Mouse (Mus musculus): ENCODE results near the gene 1700013F07Rik. TPM values are rescaled to one million over a fixed set of nuclear protein-coding genes. Genes with fewer than 3 reads are reported as not detected.
"Not testable (repeated sequence)": the region's sequence is repeated elsewhere in the genome, so short reads cannot be mapped to it uniquely, and the experiment has no call there.

Gene 1700013F07Rik
- polyA plus RNA-seq (2015; fragmentation: Nextera tagmentation; extraction: Ambion mirVana) = 3.1 and 5.0 TPM in 2 replicates

GRCm38 (mm10) chr3:108533951-108534350, at the start of gene 1700013F07Rik:
Gene 1700013F07Rik (plus strand): TSS chr3:108534150.
- Histone ChIP-seq H3K4me3 (ENCODE audit: low read length) (no peak within 1 kb of the TSS), H3K36me3 (ENCODE audit: control insufficient read depth, insufficient read depth, low read length) (no peaks in the 10 kb centered on the region), H3K9me3 (ENCODE audit: control insufficient read depth, low read length) (no peaks in the 10 kb centered on the region), H3K27me3 (ENCODE audit: control insufficient read depth, insufficient read depth, low read depth, low read length) (peaks cover 10% of the 10 kb centered on the region), H3K4me1 (replicated peaks; ENCODE audit: control insufficient read depth, insufficient read depth, low read length) (peaks cover 20% of the 10 kb centered on the region), H3K27ac (ENCODE audit: low read length) (peak within 1 kb of the TSS; percentile 34), H3K9ac (ENCODE audit: low read length) (no peak within 1 kb of the TSS), H3K4me2 (ENCODE audit: low read depth, low read length) (peak within 1 kb of the TSS; percentile 2; the same call in 1 of the 2 replicates)
- ATAC-seq (ENCODE audit: low read depth) = no peak
- WGBS = 79% methylated on average over 6 of the region's 6 CpGs

GRCm38 (mm10) chr3:108484749-108485148, 49.2 kb upstream of the 1700013F07Rik start:
- WGBS = 81% methylated on average over 4 of the region's 4 CpGs
- no peak for ATAC-seq (ENCODE audit: low read depth)
- H3K4me2 ChIP-seq (ENCODE audit: low read depth, low read length) = no peak overlapping the region

GRCm38 (mm10) chr3:108489968-108490367, 44.0 kb upstream of the 1700013F07Rik start:
- Histone ChIP-seq H3K27me3 (ENCODE audit: control insufficient read depth, insufficient read depth, low read depth, low read length) (no peaks in the 10 kb centered on the region), H3K9me3 (ENCODE audit: control insufficient read depth, low read length) (no peaks in the 10 kb centered on the region), H3K4me1 (replicated peaks; ENCODE audit: control insufficient read depth, insufficient read depth, low read length) (0 out of 2 replicates have a peak, but pooled peaks cover 3% of the 10 kb centered on the region), H3K9ac (ENCODE audit: low read length) (no peak overlapping the region), H3K36me3 (ENCODE audit: control insufficient read depth, insufficient read depth, low read length) (no peaks in the 10 kb centered on the region), H3K4me2 (ENCODE audit: low read depth, low read length) (no peak overlapping the region), H3K4me3 (ENCODE audit: low read length) (no peak overlapping the region), H3K27ac (ENCODE audit: low read length) (no peak overlapping the region)
- WGBS = 38% methylated on average over 3 of the region's 3 CpGs
- ATAC-seq (ENCODE audit: low read depth) = no peak

More at GRCm38 (mm10) chr3:108484749-108485148, 49.2 kb upstream of the 1700013F07Rik start:
- Histone ChIP-seq H3K9ac (ENCODE audit: low read length) (no peak overlapping the region), H3K9me3 (ENCODE audit: control insufficient read depth, low read length) (no peaks in the 10 kb centered on the region), H3K36me3 (ENCODE audit: control insufficient read depth, insufficient read depth, low read length) (no peaks in the 10 kb centered on the region), H3K4me1 (replicated peaks; ENCODE audit: control insufficient read depth, insufficient read depth, low read length) (peaks cover 4% of the 10 kb centered on the region; the same call in 1 of the 2 replicates), H3K27me3 (ENCODE audit: control insufficient read depth, insufficient read depth, low read depth, low read length) (no peaks in the 10 kb centered on the region), H3K27ac (ENCODE audit: low read length) (no peak overlapping the region), H3K4me3 (ENCODE audit: low read length) (no peak overlapping the region)

- no peaks in the 10 kb centered on the region for H3K27me3 ChIP-seq (ENCODE audit: control insufficient read depth, insufficient read depth, low read depth, low read length)
- no peaks in the 10 kb centered on the region for H3K36me3 ChIP-seq (ENCODE audit: control insufficient read depth, insufficient read depth, low read length)
- WGBS = 77% methylated on average over 9 of the region's 9 CpGs
- 0 out of 2 replicates have a peak, but pooled peaks cover 3% of the 10 kb centered on the region for H3K4me1 ChIP-seq (replicated peaks; ENCODE audit: control insufficient read depth, insufficient read depth, low read length)
- no peak for ATAC-seq (ENCODE audit: low read depth)
- no peak overlapping the region for H3K27ac ChIP-seq (ENCODE audit: low read length)
- H3K4me2 ChIP-seq (ENCODE audit: low read depth, low read length) = no peak overlapping the region
- no peak overlapping the region for H3K9ac ChIP-seq (ENCODE audit: low read length)
- no peaks in the 10 kb centered on the region for H3K9me3 ChIP-seq (ENCODE audit: control insufficient read depth, low read length)
- no peak overlapping the region for H3K4me3 ChIP-seq (ENCODE audit: low read length)
These were observed 39.0 kb upstream of the 1700013F07Rik start for GRCm38 (mm10) chr3:108494861-108495474.

- H3K4me2 ChIP-seq (ENCODE audit: low read depth, low read length) = no peak overlapping the region
- 36% methylated on average over 4 of the region's 4 CpGs for WGBS
- no peak overlapping the region for H3K27ac ChIP-seq (ENCODE audit: low read length)
- no peaks in the 10 kb centered on the region for H3K27me3 ChIP-seq (ENCODE audit: control insufficient read depth, insufficient read depth, low read depth, low read length)
- H3K9ac ChIP-seq (ENCODE audit: low read length) = no peak overlapping the region
- H3K9me3 ChIP-seq (ENCODE audit: control insufficient read depth, low read length) = no peaks in the 10 kb centered on the region
- H3K36me3 ChIP-seq (ENCODE audit: control insufficient read depth, insufficient read depth, low read length) = no peaks in the 10 kb centered on the region
- no peak overlapping the region for H3K4me3 ChIP-seq (ENCODE audit: low read length)
- H3K4me1 ChIP-seq (replicated peaks; ENCODE audit: control insufficient read depth, insufficient read depth, low read length) = 0 out of 2 replicates have a peak, but pooled peaks cover 3% of the 10 kb centered on the region
- ATAC-seq (ENCODE audit: low read depth) = no peak
These were observed 38.5 kb upstream of the 1700013F07Rik start for GRCm38 (mm10) chr3:108495486-108495885.

- H3K36me3 ChIP-seq (ENCODE audit: control insufficient read depth, insufficient read depth, low read length) = no peaks in the 10 kb centered on the region
- ATAC-seq (ENCODE audit: low read depth) = peak; percentile 51; the same call in 1 of the 2 replicates
- H3K27ac ChIP-seq (ENCODE audit: low read length) = no peak overlapping the region
- H3K4me3 ChIP-seq (ENCODE audit: low read length) = no peak overlapping the region
- no peaks in the 10 kb centered on the region for H3K27me3 ChIP-seq (ENCODE audit: control insufficient read depth, insufficient read depth, low read depth, low read length)
- no peaks in the 10 kb centered on the region for H3K9me3 ChIP-seq (ENCODE audit: control insufficient read depth, low read length)
- 22% methylated on average over 9 of the region's 9 CpGs for WGBS
- H3K4me2 ChIP-seq (ENCODE audit: low read depth, low read length) = no peak overlapping the region
- H3K4me1 ChIP-seq (replicated peaks; ENCODE audit: control insufficient read depth, insufficient read depth, low read length) = no peaks in the 10 kb centered on the region
- no peak overlapping the region for H3K9ac ChIP-seq (ENCODE audit: low read length)
These were observed 36.3 kb upstream of the 1700013F07Rik start for GRCm38 (mm10) chr3:108497602-108498001.

- H3K9ac ChIP-seq (ENCODE audit: low read length) = 0 out of 2 replicates have a peak overlapping the region, but pooled peaks have one; percentile 6
- no peaks in the 10 kb centered on the region for H3K36me3 ChIP-seq (ENCODE audit: control insufficient read depth, insufficient read depth, low read length)
- no peak overlapping the region for H3K27ac ChIP-seq (ENCODE audit: low read length)
- H3K4me1 ChIP-seq (replicated peaks; ENCODE audit: control insufficient read depth, insufficient read depth, low read length) = no peaks in the 10 kb centered on the region
- no peaks in the 10 kb centered on the region for H3K27me3 ChIP-seq (ENCODE audit: control insufficient read depth, insufficient read depth, low read depth, low read length)
- no peak for ATAC-seq (ENCODE audit: low read depth)
- WGBS = 56% methylated on average over 8 of the region's 8 CpGs
- no peak overlapping the region for H3K4me2 ChIP-seq (ENCODE audit: low read depth, low read length)
- H3K4me3 ChIP-seq (ENCODE audit: low read length) = no peak overlapping the region
- H3K9me3 ChIP-seq (ENCODE audit: control insufficient read depth, low read length) = no peaks in the 10 kb centered on the region
These were observed 34.1 kb upstream of the 1700013F07Rik start for GRCm38 (mm10) chr3:108499826-108500225.

- not testable (repeated sequence) for H3K27me3 ChIP-seq (ENCODE audit: control insufficient read depth, insufficient read depth, low read depth, low read length); H3K9ac ChIP-seq (ENCODE audit: low read length); ATAC-seq (ENCODE audit: low read depth); H3K4me2 ChIP-seq (ENCODE audit: low read depth, low read length); H3K27ac ChIP-seq (ENCODE audit: low read length); H3K36me3 ChIP-seq (ENCODE audit: control insufficient read depth, insufficient read depth, low read length); H3K4me3 ChIP-seq (ENCODE audit: low read length); H3K9me3 ChIP-seq (ENCODE audit: control insufficient read depth, low read length); H3K4me1 ChIP-seq (replicated peaks; ENCODE audit: control insufficient read depth, insufficient read depth, low read length)
- 53% methylated on average over 3 of the region's 3 CpGs for WGBS
These were observed 32.5 kb upstream of the 1700013F07Rik start for GRCm38 (mm10) chr3:108501411-108501810.

GRCm38 (mm10) chr3:108503908-108504307, 30.0 kb upstream of the 1700013F07Rik start:
- Histone ChIP-seq H3K9ac (ENCODE audit: low read length) (no peak overlapping the region), H3K27me3 (ENCODE audit: control insufficient read depth, insufficient read depth, low read depth, low read length) (no peaks in the 10 kb centered on the region), H3K36me3 (ENCODE audit: control insufficient read depth, insufficient read depth, low read length) (no peaks in the 10 kb centered on the region), H3K9me3 (ENCODE audit: control insufficient read depth, low read length) (no peaks in the 10 kb centered on the region), H3K27ac (ENCODE audit: low read length) (no peak overlapping the region), H3K4me3 (ENCODE audit: low read length) (no peak overlapping the region), H3K4me1 (replicated peaks; ENCODE audit: control insufficient read depth, insufficient read depth, low read length) (no peaks in the 10 kb centered on the region), H3K4me2 (ENCODE audit: low read depth, low read length) (no peak overlapping the region)
- no peak for ATAC-seq (ENCODE audit: low read depth)
- 49% methylated on average over 4 of the region's 4 CpGs for WGBS

Measured in lung, embryonic 16.5 days (tissue).